Mouse (Mus musculus): ENCODE measurements around the gene Zbtb48. TPM values are rescaled to one million over a fixed set of nuclear protein-coding genes. Genes with fewer than 3 reads are reported as not detected.
A peak's percentile ranks its signal among the peaks of the same experiment; 100 is the strongest.
"Not testable (repeated sequence)": the region's sequence is repeated elsewhere in the genome, so short reads cannot be mapped to it uniquely, and the experiment has no call there.

Zbtb48 gene
- total RNA-seq (2021), result 1 to 10 TPM; 3.4 to 3.6 TPM
- long read RNA-seq, experiment 1, partial matches to known transcripts, result 0 of 4 reads
- long read RNA-seq, experiment 1, other reads (novel, unspliced or antisense), result 2 of 4 reads
- long read RNA-seq, experiment 2, partial matches to known transcripts, result 0 of 1 reads
- long read RNA-seq, experiment 2, other reads (novel, unspliced or antisense), result 1 of 1 reads

DNA sequence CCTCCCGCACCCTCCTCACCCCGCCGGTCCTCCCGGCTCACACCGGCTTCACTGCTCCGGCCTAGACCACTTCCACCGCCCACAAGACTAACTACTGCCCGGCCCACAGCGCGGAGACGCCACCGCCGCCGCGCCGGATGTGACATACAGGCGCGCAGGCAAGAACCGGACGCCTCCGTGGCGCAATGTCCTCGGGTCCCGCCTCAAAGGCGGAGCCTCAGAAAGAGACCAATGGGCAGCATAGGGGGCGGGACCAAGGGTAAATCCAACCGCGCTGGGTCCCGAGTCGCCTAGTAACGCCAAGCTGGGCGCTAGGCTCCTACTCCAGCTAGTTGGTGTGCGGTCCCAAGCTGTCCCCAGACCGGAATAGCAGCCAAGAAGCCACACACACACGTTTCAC lies at the start of gene Zbtb48:
TSS of gene Zbtb48 (minus strand) at position 148 of the 400 bp plus-strand sequence.
- peak; percentile 98 for DNase-seq

DNA sequence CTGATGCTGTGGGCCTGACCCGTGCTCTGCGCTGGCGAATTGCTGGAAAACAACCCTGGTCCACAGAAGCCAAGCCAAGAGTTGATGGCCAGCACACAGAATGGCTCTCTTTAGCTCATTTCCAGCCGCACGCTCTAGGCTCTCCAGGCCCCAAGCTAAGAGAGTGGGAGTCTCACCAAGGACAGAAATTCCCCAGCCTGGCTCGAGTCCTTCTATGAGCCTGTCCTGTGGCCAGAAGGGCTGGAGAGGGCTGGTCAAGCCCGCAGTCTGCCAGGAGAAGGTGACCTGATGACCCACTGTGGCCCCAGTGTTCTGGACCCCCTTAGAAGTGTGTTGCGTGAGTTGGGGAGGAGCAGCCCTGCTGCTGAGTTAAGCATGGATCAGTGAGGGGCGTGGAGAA lies 49.7 kb upstream of the Zbtb48 start:
- DNase-seq, result peak in 1 of 2 experiments; percentile 41

- no peak for DNase-seq
Measured at GRCm38 (mm10) chr4:152074548-152074947, 47.1 kb upstream of the Zbtb48 start.

DNA sequence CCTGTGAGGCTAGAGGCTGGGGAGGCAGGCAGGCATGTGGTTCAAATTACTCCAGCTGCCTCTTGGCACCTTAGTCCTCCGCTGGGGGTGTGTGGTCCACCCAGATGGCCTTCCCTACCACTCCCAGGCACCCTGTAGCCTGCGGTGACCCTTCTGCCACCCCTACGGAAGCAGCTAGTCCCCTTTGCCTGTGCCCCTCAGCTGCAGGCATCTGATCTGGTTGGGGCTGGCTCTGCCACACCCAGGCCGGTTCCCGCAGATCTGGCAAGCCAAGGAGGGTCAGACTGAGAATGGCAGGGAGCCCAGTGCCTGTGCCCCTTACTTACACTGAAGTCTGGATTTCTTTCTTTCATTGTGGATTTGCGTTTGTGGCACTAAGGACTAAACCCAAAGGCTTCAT lies 46.2 kb upstream of the Zbtb48 start:
- DNase-seq, result no peak

DNA sequence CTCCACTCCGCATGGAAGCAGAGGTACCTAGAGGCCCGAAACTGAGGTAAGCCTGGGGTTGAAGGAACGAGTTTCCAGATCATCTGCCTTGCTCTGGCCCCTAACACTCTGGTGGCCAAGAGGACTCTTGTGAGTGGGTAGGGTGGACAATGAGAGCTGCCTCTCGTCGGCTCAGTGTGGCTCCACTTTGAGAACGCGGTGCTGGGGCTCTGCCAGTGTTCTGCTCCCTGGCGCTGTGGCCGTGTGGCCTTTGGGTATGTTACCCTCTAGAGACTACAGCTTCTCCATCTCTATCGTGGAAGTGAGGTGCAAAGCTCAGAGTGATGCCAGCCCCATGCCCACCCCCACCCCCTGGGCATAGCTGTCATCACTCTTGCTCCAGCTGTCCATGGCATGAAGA lies 45.2 kb upstream of the Zbtb48 start:
- DNase-seq, result no peak

DNA sequence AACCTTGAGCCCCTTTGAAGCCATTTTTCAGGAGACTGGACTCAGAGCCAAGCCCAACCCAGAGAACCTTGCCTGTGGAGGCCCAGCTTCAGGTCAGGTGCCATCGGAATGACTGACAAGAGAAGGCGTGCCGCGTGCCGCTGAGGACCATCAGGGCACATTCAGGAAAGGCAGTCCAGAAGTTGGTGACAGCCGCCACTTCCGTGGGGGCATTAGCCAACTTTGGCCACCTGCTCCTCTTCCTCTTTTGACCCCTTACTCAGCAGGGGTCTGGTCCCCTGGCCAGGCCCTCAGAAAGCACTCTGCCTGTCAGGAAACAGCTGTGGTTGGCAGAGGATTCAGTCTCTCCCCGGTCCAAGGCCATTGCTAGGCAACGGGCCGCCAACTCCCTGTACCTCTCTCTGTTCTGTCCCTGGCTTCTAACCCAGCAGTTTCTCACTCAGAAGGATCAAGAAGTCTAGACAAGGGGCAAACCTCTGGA lies 44.7 kb upstream of the Zbtb48 start, which contains the start of gene Plekhg5:
TSS of gene Plekhg5 (plus strand) at position 378 of the 481 bp plus-strand sequence.
- DNase-seq, result peak; percentile 68 to 87

DNA sequence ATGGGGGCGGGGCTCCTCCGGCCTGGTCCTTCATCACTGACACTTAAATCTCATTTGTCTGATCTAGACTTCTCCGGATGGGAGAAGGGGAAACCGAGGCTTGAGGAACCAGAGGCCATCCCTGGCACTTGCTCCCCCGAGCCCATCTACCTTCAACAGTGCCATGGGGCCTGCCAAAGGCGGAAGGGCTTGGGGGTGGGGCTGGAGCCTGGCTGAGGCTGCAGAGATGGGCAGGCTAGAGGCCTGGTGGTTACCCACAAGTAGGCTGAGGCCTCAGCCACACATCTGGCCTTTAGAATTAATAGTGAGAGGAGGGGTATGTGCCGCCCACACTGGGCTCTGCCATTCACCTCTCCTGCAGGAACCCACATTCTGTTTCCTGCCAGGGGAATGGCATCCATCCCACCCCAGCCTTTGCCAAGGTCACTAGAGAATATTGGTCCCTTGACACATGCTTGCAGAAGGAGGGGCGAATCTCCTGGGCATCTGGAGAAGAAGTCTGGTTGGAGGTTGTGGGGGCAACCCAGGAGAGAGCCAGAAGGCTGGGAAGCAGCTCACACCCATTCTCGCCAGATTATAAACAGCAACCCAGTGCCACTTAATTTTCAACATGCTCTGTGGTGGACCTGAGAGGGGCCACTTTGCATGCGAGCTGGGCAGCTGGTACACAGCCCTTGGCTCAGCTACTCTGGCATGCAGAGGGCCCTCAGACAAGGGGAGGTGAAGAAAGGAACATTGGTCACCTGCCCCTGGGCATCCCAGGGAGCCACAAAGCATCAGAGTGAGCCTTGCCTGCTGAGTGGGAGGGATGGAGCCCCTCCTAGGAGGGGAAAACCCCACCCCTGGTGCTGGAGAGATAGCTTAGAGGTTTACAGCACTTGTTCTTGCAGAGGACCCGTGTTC lies 43.3 kb upstream of the Zbtb48 start:
- no peak for DNase-seq

GRCm38 (mm10) chr4:152069245-152069644 lies 41.8 kb upstream of the Zbtb48 start:
- no peak for DNase-seq

DNA sequence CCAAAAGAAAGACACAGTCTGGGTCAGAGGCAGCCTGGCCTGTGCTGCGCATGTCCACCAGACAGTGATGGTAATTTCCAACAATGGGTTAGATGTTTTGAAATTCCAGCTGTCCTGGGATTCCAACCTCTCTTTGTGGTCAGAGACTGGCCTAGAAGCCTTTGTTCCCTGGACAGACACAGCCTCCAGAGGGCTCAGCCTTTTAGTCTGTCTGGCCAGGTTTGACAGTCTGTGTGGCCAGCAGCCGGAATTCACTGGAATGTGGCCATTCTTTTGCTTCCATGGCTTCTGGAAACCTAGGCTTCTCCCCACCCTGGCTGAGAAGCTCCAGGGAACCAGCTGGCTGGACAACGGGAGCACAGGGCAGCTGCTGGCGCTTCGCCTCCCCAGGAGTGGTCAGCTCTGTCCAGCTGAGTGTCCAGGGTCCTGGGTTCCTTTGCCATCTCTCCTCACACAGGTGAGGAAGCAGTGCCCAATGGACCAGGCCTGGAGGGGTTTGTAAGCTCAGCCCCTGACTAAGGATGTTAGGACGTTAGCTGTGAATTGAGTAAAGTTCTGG lies 40.8 kb upstream of the Zbtb48 start:
- peak in 1 of 2 experiments; percentile 62 for DNase-seq

DNA sequence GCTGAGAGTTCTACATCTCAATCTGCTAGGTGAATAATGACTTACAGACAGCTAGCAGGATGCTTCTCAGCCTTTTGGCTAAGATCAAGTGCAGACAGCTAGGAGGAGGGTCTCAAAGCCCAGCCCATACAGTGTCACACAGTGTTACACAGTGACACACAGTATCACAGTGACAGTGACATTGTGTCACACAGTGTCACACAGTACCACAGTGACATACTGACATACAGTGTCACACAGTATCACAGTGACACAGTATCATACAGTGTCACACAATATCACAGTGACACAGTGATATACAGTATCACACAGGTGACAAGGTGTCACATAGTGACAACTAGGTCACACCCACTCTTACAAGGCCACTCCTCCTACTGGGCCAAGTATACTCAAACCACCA lies 39.8 kb upstream of the Zbtb48 start:
- no peak for DNase-seq

DNA sequence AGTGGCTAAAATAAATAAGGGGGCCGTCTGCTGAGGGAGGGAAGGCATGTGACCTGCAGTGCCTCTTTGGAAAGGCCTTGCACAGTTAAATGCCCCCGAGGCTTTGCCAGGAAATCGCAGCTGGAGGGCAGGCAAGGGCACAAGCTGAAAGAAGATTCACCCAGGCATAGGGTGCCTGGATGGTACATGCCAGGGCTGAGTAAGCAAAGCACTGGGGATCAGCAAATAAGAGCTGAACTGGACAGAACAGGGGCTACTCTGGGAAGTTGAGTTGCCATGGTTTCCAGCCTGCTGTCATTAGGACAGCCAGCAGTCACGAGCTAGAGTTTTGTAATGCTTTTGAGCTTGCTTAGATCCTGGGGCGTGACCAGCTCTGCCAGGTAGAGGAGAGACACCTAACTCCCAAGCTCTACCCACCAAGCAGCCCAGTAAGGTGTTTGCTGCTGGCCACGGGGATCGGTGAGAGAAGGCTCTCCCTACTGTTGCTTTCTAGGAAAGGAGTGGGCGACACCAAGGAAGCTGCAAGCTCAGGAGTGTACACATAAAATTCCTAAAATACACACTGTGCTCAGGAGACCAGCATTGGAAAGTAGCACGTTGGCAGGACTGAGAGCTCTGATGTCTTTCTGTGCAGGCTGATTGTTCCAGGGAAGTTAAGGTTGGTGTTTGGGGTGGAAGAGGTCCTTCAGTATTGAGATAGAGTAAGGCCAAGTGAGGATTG lies 35.1 kb upstream of the Zbtb48 start:
- DNase-seq, result peak; percentile 65 to 80

DNA sequence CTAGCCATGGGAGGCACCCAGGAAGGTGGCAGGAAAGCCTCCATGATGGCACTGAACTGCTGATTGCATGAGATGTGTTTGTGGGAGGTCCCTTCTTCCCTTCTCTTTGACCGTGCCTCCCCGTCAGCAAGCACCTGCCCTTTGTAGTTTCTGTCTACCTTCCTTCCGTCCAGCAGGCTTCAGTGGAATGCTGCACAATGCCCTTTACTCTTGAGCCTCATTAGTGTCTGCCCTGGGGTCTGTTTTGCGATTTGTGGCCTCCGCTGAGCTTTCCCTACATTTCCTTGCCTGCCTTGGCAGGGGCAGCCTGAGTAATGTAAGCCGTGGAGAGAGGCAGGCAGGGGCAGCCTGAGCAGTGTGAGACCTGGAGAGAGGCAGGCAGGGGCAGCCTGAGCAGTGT lies 17.1 kb upstream of the Zbtb48 start:
- DNase-seq, result no peak

- no peak for DNase-seq
Measured at GRCm38 (mm10) chr4:152043171-152043570, 15.7 kb upstream of the Zbtb48 start.

DNA sequence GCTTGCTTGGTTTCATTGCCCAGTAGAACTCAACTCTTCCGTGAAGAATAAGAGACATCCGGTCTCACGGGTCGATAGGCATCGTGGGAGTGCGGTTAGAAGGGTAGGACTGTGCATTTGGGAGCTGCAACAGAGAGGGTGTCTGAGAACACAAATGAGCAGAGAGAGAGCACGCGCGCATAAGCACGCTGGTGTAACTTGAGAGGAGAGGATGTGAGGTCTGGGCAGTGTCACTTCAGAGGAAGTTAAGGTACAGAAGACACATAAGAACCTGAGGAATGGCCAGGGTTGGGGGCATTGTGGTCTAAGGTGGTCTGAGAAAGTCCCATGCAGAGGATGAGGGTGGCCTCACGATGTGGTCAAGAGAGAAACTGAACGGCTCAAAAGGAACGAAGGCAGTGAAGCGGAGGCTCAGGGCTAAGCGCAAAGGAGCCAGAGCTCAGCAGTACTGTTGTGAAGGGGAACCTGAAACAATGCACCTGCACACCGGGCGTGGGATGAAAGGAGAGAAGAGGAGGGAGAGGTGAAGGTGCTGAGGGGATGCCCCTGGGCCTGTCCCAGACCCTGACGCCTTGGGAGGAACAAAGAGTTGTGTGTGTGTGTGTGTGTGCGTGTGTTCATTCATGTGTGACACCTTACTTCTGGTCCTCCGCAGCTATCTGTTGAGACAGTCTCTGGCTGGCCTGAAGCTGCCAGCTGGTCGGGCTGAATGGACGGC lies 14.6 kb upstream of the Zbtb48 start:
- no peak for DNase-seq

GRCm38 (mm10) chr4:152039831-152040310 lies 12.4 kb upstream of the Zbtb48 start:
- no peak for DNase-seq

DNA sequence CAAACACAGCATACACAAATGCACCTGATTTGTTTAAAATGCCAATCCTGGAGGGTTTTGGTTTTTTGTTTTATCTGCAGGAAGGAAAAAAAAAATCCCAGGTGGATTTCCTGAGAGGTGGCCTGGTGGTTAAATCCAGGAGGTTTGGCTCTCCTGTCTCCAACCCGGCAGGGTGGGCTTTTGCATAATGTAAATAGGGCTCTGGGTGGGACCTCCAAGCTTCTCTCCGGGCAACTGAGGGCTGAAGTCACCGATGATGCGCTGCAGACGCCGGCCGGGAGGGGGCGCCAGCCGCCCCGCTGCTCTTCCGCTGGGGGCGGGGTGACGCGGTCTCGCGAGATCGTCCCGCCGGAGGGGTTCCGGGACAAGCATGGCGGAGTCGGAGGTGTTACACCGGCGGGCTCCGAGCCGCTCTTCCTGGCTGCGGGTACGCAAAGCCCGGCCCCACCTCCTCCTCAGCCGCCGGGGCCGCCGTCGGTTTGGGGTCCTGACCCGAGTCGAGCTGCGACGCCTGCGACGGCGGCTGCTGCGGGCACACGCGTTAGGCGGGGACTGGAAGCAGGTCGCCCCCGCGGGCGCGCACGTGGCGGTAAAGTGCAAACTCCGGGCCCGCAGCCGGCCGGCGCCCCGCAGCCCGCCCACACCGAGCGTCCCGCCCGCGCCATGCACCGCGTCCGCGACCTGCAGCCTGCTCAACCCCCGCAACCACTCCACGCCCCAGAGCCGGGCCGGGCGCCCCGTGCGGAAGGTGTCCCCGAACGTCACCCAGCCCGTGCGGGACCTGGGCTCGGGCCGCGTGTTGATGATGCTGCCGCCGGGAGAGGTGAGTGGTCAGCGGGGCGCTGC lies 11.7 kb upstream of the Zbtb48 start, which contains the start of gene Nol9:
TSS of gene Nol9 (plus strand) at position 337 of the 846 bp plus-strand sequence.
- peak; percentile 93 to 97 for DNase-seq

DNA sequence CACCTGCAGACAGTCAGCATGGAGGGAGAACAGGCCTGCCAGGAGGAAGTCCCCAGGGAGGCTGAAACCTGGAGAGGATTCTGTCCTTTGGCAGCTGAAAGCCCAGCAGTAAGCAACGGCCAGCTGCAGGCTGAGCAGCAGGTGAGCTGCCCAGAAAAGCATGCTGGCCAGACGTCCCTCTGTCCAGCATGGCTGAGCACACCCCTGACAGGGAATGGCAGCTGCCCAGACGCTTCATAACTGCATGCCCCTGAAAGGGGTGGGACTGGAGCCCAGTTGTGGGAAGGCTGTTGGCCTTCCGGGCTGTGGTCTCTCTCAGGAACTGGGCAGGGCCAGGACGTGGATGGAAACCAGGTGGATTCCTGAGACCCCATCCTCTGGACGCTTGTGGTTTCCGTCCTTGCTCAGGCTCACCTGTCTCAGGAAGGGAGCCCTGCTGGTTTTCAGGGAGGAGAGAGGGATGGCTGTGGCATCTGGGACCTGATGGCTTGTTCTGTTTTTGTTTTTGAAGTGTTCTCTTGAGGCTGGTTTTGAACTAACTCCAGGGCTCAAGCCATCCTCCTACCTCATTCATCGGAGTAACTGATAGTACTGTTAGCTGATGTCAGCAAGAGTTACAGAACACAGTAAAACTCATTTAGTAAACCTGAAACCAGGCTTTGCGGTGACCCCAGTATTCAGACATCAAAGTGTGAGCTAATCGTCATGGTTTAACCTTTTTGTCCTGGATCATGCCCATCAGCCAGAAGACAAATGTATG lies 10.9 kb upstream of the Zbtb48 start, which contains the start of gene Tas1r1:
TSS of gene Tas1r1 (minus strand) at position 344 of the 760 bp plus-strand sequence.
- DNase-seq, result no peak

DNA sequence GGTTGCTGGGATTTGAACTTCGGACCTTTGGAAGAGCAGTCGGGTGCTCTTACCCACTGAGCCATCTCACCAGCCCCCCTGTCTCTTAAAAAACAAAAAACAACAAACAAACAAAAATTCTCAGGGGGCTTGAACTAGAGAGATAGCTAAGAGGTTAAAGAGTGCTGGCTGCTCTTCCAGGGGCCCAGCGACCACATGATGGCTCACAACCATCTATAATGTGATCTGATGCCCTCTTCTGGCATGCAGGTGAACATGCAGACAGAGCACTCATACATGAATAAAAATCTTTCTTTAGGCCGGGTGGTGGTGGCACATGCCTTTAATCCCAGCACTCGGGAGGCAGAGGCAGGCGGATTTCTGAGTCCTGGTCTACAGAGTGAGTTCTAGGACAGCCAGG lies 9.0 kb upstream of the Zbtb48 start:
- DNase-seq, result not testable (repeated sequence)

DNA sequence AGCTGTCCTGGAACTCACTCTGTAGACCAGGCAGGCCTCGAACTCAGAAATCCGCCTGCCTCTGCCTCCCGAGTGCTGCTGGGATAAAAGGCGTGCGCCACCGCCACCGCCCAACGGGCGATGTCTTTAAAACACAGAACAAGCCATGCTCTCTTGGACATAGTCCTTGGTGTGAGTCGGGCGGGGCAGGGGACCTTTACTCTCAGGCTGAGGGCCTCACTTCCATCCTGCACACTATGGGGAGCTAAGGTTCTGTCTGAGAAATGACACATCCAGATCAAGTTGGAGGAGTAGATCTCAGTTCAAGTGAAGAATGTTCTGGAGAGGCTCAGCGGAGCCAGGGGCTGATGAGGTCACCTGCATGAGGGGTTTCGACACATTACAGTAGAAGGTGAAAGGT lies 5.5 kb upstream of the Zbtb48 start:
- DNase-seq, result no peak

GRCm38 (mm10) chr4:152029997-152030396 lies 2.5 kb upstream of the Zbtb48 start:
- no peak for DNase-seq
